Mouse (Mus musculus) subcutaneous adipose tissue, adult 2 months (tissue): Measurements from ENCODE around the gene Vmn2r118. TPM values are rescaled to one million over a fixed set of nuclear protein-coding genes. Genes with fewer than 3 reads are reported as not detected.

Source experiments
- polyA plus RNA-seq: library from polyadenylated mRNA; depleted of rRNA; stranded (reverse); fragments of >200 nt; gene quantifications from 2 replicates; pipeline ENCODE4 v1.2.3, GENCODE M21; 2012; ENCODE audit warnings: low replicate concordance; rRNA removed

Gene Vmn2r118
- polyA plus RNA-seq = not detected in 2 replicates

DNA sequence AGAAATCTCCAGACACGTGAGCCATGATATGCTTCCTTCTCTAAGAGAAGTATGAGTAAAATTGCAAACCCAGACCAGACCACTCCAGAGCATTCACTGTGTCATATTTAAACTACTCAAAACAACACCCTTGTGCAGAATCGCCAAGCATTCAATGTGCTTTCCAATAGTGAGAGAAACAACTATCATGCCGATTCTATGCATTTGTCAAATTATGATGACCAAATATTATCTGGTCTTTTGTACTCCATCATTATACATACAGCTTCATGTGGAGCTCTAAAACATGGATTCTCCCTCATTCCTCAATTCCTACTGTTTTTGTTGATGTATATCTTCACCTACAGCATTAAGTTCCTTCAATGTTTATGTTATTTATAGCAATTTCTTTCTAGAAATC lies at the start of gene Vmn2r118:
Gene Vmn2r118, minus strand, starts transcription at position 101 of the 400 bp plus-strand sequence.

Other genes with a start within 250 kb of the Vmn2r118 start
- 0.04 and 2.7 TPM in 2 replicates for gene St6gal2, start 179.8 kb downstream of the Vmn2r118 start, polyA plus RNA-seq
- 3.1 and 3.7 TPM in 2 replicates for gene Pot1b, start 87.4 kb upstream of the Vmn2r118 start, polyA plus RNA-seq
- 1.0 and 1.6 TPM in 2 replicates for gene Adgre4, start 124.8 kb upstream of the Vmn2r118 start, polyA plus RNA-seq